Mouse (Mus musculus): ENCODE data around the gene Dixdc1. TPM values are rescaled to one million over a fixed set of nuclear protein-coding genes. Genes with fewer than 3 reads are reported as not detected.

Gene Dixdc1
- polyA plus RNA-seq, 1 experiment from 2014 or later = 8.1 TPM

DNA sequence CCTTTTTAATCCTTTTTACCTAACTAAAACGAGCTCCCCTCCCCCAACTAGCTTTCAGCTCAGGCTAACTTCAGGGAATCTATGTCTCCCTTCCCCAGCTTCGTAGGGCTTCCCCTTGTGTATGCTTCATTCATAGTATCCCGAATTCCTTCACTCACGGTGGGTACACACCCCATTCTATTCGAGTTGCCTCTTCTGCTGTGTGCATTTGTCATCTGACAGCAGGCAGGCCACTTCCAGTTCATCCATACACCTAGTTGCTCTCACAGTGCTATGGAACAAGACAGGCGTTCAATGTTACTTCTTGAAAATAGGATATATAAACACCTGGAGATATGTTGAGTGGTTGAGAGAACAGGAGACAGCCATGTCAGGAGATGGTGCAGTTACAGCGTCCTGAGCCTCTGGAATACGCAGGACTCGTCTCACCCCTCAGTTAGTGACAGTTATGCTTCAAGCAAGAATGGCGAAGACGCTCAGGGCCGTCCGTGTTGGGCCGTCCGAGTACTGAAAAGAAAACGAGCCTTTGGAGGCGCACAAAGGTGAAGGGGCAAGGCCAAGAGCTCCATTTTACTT lies 28.3 kb upstream of the Dixdc1 start:
- no peaks in the 10 kb centered on the region for H3K36me3 ChIP-seq (ENCODE audit: control insufficient read depth, insufficient read depth, low read length)
- peaks cover 8% of the 10 kb centered on the region; the same call in 1 of the 2 replicates for H3K4me1 ChIP-seq (replicated peaks; ENCODE audit: control insufficient read depth, insufficient read depth, low read length)
- peak overlapping the region; percentile 78 for H3K27ac ChIP-seq (ENCODE audit: low read length)
- peak overlapping the region; percentile 81 for H3K4me3 ChIP-seq (ENCODE audit: low read length)
- H3K9ac ChIP-seq (ENCODE audit: low read length) = peak overlapping the region; percentile 87
- WGBS = 3% methylated on average over 17 of the region's 17 CpGs
- peak overlapping the region; percentile 98 for H3K4me2 ChIP-seq (ENCODE audit: low read depth, low read length)
- no peak for ATAC-seq (ENCODE audit: low read depth)
- no peaks in the 10 kb centered on the region for H3K9me3 ChIP-seq (ENCODE audit: control insufficient read depth, low read length)
- no peaks in the 10 kb centered on the region for H3K27me3 ChIP-seq (ENCODE audit: control insufficient read depth, insufficient read depth, low read depth, low read length)

DNA sequence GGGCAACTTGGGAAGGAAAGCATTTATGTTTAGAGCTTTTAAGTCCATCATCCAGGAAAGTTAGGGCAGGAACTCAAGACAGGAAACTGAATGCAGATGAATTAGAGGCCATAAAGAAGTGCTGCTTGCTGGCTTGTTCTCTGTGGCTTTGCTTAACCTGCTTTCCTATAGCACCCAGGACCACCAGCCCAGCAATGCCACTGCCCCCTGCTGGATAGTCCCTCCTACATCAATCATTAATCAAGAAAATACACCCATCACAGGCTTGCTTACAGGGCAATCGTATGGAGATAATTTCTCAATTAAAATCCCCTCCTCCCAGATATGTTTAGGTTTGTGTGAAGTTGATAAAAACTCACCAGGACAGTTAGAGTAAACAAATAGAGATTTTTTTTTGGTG lies 24.0 kb upstream of the Dixdc1 start:
- H3K36me3 ChIP-seq (ENCODE audit: control insufficient read depth, insufficient read depth, low read length) = no peaks in the 10 kb centered on the region
- H3K4me2 ChIP-seq (ENCODE audit: low read depth, low read length) = no peak overlapping the region
- H3K9me3 ChIP-seq (ENCODE audit: control insufficient read depth, low read length) = no peaks in the 10 kb centered on the region
- no peak overlapping the region for H3K4me3 ChIP-seq (ENCODE audit: low read length)
- H3K4me1 ChIP-seq (replicated peaks; ENCODE audit: control insufficient read depth, insufficient read depth, low read length) = peaks cover 6% of the 10 kb centered on the region; the same call in 1 of the 2 replicates
- ATAC-seq (ENCODE audit: low read depth) = no peak
- WGBS = 44% methylated on average over 1 of the region's 1 CpGs
- no peaks in the 10 kb centered on the region for H3K27me3 ChIP-seq (ENCODE audit: control insufficient read depth, insufficient read depth, low read depth, low read length)
- no peak overlapping the region for H3K9ac ChIP-seq (ENCODE audit: low read length)
- no peak overlapping the region for H3K27ac ChIP-seq (ENCODE audit: low read length)

DNA sequence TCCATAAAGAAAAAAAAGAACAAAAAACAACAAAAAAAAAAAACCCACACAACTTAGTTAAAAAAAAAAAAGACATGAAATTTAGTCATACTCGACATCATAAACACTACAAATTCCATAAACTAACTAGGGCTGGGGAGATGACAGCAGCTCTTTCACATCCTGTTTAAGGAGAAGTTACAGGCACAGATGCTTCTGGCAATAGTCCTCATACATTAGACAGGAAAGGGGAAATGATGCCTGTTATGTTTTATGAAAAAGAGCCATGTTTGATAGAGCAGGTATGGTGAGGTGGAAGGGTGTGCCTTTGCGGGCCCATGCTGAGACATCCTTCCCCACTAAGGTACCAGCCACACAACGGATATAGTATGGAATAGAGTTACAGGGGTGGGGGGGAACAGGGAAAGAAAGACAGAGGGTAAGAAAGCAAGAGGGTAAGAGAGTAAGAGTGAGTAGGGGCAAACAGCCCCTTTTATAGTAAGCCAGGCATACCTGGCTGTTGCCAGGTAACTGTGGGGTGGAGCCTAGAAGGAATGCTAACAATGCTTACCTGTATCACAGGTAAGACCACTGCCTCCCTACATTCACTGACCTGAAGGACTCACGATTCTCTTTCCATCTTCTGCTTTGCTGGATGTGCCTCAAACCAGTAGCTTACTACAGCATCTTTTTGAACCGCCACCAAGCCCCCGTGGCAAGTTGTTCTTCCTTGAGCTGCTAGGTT lies 22.4 kb upstream of the Dixdc1 start:
- Histone ChIP-seq H3K36me3 (ENCODE audit: control insufficient read depth, insufficient read depth, low read length) (no peaks in the 10 kb centered on the region), H3K4me3 (ENCODE audit: low read length) (no peak overlapping the region), H3K4me1 (replicated peaks; ENCODE audit: control insufficient read depth, insufficient read depth, low read length) (0 out of 2 replicates have a peak, but pooled peaks cover 2% of the 10 kb centered on the region), H3K27me3 (ENCODE audit: control insufficient read depth, insufficient read depth, low read depth, low read length) (no peaks in the 10 kb centered on the region), H3K9ac (ENCODE audit: low read length) (no peak overlapping the region), H3K27ac (ENCODE audit: low read length) (peak overlapping the region; percentile 44; the same call in 1 of the 2 replicates), H3K9me3 (ENCODE audit: control insufficient read depth, low read length) (no peaks in the 10 kb centered on the region), H3K4me2 (ENCODE audit: low read depth, low read length) (no peak overlapping the region; the same call in 1 of the 2 replicates)
- ATAC-seq (ENCODE audit: low read depth) = peak; percentile 54
- 36% methylated on average over 6 of the region's 6 CpGs for WGBS

GRCm38 (mm10) chr9:50756711-50757110 lies 17.4 kb upstream of the Dixdc1 start:
- Histone ChIP-seq H3K9me3 (ENCODE audit: control insufficient read depth, low read length) (no peaks in the 10 kb centered on the region), H3K4me1 (replicated peaks; ENCODE audit: control insufficient read depth, insufficient read depth, low read length) (peaks cover 15% of the 10 kb centered on the region), H3K9ac (ENCODE audit: low read length) (no peak overlapping the region), H3K4me3 (ENCODE audit: low read length) (no peak overlapping the region), H3K27ac (ENCODE audit: low read length) (no peak overlapping the region), H3K27me3 (ENCODE audit: control insufficient read depth, insufficient read depth, low read depth, low read length) (no peaks in the 10 kb centered on the region), H3K36me3 (ENCODE audit: control insufficient read depth, insufficient read depth, low read length) (no peaks in the 10 kb centered on the region), H3K4me2 (ENCODE audit: low read depth, low read length) (no peak overlapping the region)
- 53% methylated on average over 5 of the region's 5 CpGs for WGBS
- ATAC-seq (ENCODE audit: low read depth) = no peak

DNA sequence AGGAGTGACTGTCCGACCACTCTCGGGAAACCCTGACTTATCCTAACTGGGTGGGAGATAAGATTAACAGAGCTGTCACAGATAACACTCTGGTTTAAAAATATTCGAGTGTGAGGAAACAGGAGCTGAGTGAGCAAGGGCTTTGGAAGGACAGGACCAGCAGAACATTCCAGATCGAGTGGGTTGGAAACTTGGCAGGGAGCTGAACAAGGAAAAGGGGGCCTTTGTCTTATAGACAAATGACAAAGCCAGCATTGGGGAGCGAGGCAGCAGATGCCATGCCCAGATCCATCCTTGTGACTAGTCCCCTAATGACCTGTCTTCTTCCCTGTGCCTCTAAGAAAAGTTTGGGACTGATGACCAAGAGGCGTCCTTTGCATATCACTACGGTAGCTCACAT lies 14.6 kb upstream of the Dixdc1 start:
- peak overlapping the region; percentile 1; the same call in 1 of the 2 replicates for H3K27ac ChIP-seq (ENCODE audit: low read length)
- WGBS = 33% methylated on average over 7 of the region's 7 CpGs
- H3K9me3 ChIP-seq (ENCODE audit: control insufficient read depth, low read length) = no peaks in the 10 kb centered on the region
- no peaks in the 10 kb centered on the region for H3K36me3 ChIP-seq (ENCODE audit: control insufficient read depth, insufficient read depth, low read length)
- peak overlapping the region; percentile 65 for H3K9ac ChIP-seq (ENCODE audit: low read length)
- H3K4me2 ChIP-seq (ENCODE audit: low read depth, low read length) = peak overlapping the region; percentile 61
- H3K4me1 ChIP-seq (replicated peaks; ENCODE audit: control insufficient read depth, insufficient read depth, low read length) = peaks cover 24% of the 10 kb centered on the region
- H3K27me3 ChIP-seq (ENCODE audit: control insufficient read depth, insufficient read depth, low read depth, low read length) = no peaks in the 10 kb centered on the region
- peak overlapping the region; percentile 48 for H3K4me3 ChIP-seq (ENCODE audit: low read length)
- no peak for ATAC-seq (ENCODE audit: low read depth)

- Histone ChIP-seq H3K36me3 (ENCODE audit: control insufficient read depth, insufficient read depth, low read length) (no peaks in the 10 kb centered on the region), H3K27ac (ENCODE audit: low read length) (peak overlapping the region; percentile 92), H3K4me3 (ENCODE audit: low read length) (peak overlapping the region; percentile 48), H3K27me3 (ENCODE audit: control insufficient read depth, insufficient read depth, low read depth, low read length) (no peaks in the 10 kb centered on the region), H3K4me1 (replicated peaks; ENCODE audit: control insufficient read depth, insufficient read depth, low read length) (peaks cover 24% of the 10 kb centered on the region), H3K4me2 (ENCODE audit: low read depth, low read length) (peak overlapping the region; percentile 61), H3K9ac (ENCODE audit: low read length) (peak overlapping the region; percentile 65), H3K9me3 (ENCODE audit: control insufficient read depth, low read length) (no peaks in the 10 kb centered on the region)
- WGBS = 54% methylated on average over 17 of the region's 17 CpGs
- peak; percentile 91 for ATAC-seq (ENCODE audit: low read depth)
Observed at GRCm38 (mm10) chr9:50752784-50753615, 13.7 kb upstream of the Dixdc1 start.

DNA sequence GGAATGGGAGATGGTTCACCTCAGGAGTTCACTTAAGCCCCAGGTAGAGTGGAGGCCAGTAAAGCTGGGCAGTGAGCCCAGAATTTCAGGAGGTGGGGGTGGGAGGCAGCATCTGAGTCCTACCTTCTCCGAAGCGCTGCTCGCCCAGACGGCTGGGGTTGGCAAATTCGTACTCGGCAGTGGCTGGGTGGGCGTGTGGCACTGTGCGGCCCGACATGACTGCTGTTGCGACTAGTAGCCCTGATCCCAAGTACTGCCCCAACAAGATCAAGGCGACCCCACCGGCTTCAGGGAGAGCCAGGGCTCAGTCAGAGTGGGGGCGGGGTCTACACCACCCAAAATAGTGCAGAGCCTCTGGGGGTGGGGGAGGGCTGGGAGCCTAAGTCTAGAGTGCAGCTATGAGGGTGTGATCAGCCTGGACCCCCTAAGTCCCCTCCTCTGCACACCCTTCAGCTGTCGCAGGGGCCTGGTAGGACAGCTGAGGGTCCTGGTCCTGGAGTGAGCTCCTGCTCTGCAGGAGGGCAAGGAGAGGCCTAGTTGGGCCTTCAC lies 12.8 kb upstream of the Dixdc1 start, which contains the start of gene Hspb2:
Gene Hspb2 (minus strand): TSS at position 301 of the 549 bp plus-strand sequence.
- peak within 1 kb of the TSS; percentile 92 for H3K27ac ChIP-seq (ENCODE audit: low read length)
- peak within 1 kb of the TSS; percentile 65 for H3K9ac ChIP-seq (ENCODE audit: low read length)
- no peaks in the 10 kb centered on the region for H3K36me3 ChIP-seq (ENCODE audit: control insufficient read depth, insufficient read depth, low read length)
- 52% methylated on average over 14 of the region's 14 CpGs for WGBS
- no peaks in the 10 kb centered on the region for H3K9me3 ChIP-seq (ENCODE audit: control insufficient read depth, low read length)
- H3K4me3 ChIP-seq (ENCODE audit: low read length) = peak within 1 kb of the TSS; percentile 48
- peak; percentile 59 for ATAC-seq (ENCODE audit: low read depth)
- no peaks in the 10 kb centered on the region for H3K27me3 ChIP-seq (ENCODE audit: control insufficient read depth, insufficient read depth, low read depth, low read length)
- peak within 1 kb of the TSS; percentile 61 for H3K4me2 ChIP-seq (ENCODE audit: low read depth, low read length)
- H3K4me1 ChIP-seq (replicated peaks; ENCODE audit: control insufficient read depth, insufficient read depth, low read length) = peaks cover 24% of the 10 kb centered on the region

DNA sequence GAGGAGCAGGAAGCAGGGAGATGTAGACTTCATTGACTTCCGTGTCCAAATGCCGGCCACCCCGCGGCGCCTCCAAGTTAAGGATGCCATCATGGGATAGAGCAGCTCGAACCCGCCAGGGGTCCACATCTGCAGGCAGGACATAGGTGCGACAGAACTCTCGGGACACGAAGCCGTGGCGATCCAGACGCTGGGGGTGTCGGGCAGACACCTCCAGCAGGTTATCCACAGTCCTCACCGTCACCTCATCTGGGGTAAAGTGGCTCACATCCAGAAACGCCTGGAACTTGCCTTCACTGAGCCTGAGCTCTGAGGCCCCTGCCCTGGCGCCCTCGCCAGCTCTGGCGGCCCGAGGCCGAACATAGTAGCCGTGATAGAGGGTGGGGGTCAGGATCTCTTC lies 12.0 kb upstream of the Dixdc1 start, which contains the start of gene Cryab:
Gene Cryab (plus strand): TSS at position 3 of the 400 bp plus-strand sequence.
- WGBS = 57% methylated on average over 22 of the region's 22 CpGs
- Histone ChIP-seq H3K4me2 (ENCODE audit: low read depth, low read length) (peak within 1 kb of the TSS; percentile 61), H3K9me3 (ENCODE audit: control insufficient read depth, low read length) (no peaks in the 10 kb centered on the region), H3K4me3 (ENCODE audit: low read length) (peak within 1 kb of the TSS; percentile 21), H3K4me1 (replicated peaks; ENCODE audit: control insufficient read depth, insufficient read depth, low read length) (peaks cover 29% of the 10 kb centered on the region), H3K36me3 (ENCODE audit: control insufficient read depth, insufficient read depth, low read length) (no peaks in the 10 kb centered on the region), H3K27me3 (ENCODE audit: control insufficient read depth, insufficient read depth, low read depth, low read length) (no peaks in the 10 kb centered on the region), H3K9ac (ENCODE audit: low read length) (peak within 1 kb of the TSS; percentile 32), H3K27ac (ENCODE audit: low read length) (peak within 1 kb of the TSS; percentile 92)
- ATAC-seq (ENCODE audit: low read depth) = no peak
